Mouse (Mus musculus): ENCODE results near the gene D930007J09Rik. TPM values are rescaled to one million over a fixed set of nuclear protein-coding genes. Genes with fewer than 3 reads are reported as not detected.

D930007J09Rik gene
- polyA plus RNA-seq, 1 experiment: not detected

GRCm38 (mm10) chr13:32769960-32770359 lies 32.7 kb downstream of the D930007J09Rik start:
- Histone ChIP-seq H3ac (ENCODE audit: control insufficient read depth, insufficient read length, low read depth) (no peak overlapping the region), H3K36me3 (ENCODE audit: control insufficient read depth, insufficient read depth) (no peaks in the 10 kb centered on the region), H3K79me2 (ENCODE audit: control insufficient read depth, insufficient read depth) (no peaks in the 10 kb centered on the region), H3K27me3 (ENCODE audit: control insufficient read depth, insufficient read depth, insufficient read length) (no peaks in the 10 kb centered on the region), H3K4me3 (ENCODE audit: insufficient read depth, poor library complexity, severe bottlenecking) (no peak overlapping the region), H3K79me3 (ENCODE audit: low read depth) (no peaks in the 10 kb centered on the region)
- no peak for TF ChIP-seq CTCF (IDR thresholded peaks at IDR 0.05; ENCODE audit: control insufficient read depth, insufficient read depth, insufficient read length)
- peak; percentile 90 for TF ChIP-seq MYOD1 (IDR thresholded peaks at IDR 0.05; ENCODE audit: control insufficient read depth, insufficient read length, low read depth)
- no peak for TF ChIP-seq MAX (IDR thresholded peaks at IDR 0.05)
- no peak for TF ChIP-seq FOSL1 (IDR thresholded peaks at IDR 0.05; ENCODE audit: insufficient read depth, low read length, poor library complexity, severe bottlenecking)

GRCm38 (mm10) chr13:32768104-32768503 lies 34.5 kb downstream of the D930007J09Rik start:
- Histone ChIP-seq H3K79me3 (ENCODE audit: low read depth) (no peaks in the 10 kb centered on the region), H3K4me3 (ENCODE audit: insufficient read depth, poor library complexity, severe bottlenecking) (no peak overlapping the region), H3K27me3 (ENCODE audit: control insufficient read depth, insufficient read depth, insufficient read length) (no peaks in the 10 kb centered on the region), H3ac (ENCODE audit: control insufficient read depth, insufficient read length, low read depth) (no peak overlapping the region), H3K79me2 (ENCODE audit: control insufficient read depth, insufficient read depth) (no peaks in the 10 kb centered on the region), H3K36me3 (ENCODE audit: control insufficient read depth, insufficient read depth) (no peaks in the 10 kb centered on the region)
- no peak for TF ChIP-seq CTCF (IDR thresholded peaks at IDR 0.05; ENCODE audit: control insufficient read depth, insufficient read depth, insufficient read length)
- no peak for TF ChIP-seq CEBPB (IDR thresholded peaks at IDR 0.05; ENCODE audit: low read depth)
- no peak for TF ChIP-seq MYOG (IDR thresholded peaks at IDR 0.05; ENCODE audit: control insufficient read depth, extremely low read depth, insufficient read length)
- TF ChIP-seq USF1 (IDR thresholded peaks at IDR 0.05; ENCODE audit: low read depth): no peak
- no peak for TF ChIP-seq FOSL1 (IDR thresholded peaks at IDR 0.05; ENCODE audit: insufficient read depth, low read length, poor library complexity, severe bottlenecking)
- no peak for TF ChIP-seq MAX (IDR thresholded peaks at IDR 0.05)
- no peak for TF ChIP-seq MYOD1 (IDR thresholded peaks at IDR 0.05; ENCODE audit: control insufficient read depth, insufficient read length, low read depth)

- H3K27me3 ChIP-seq (ENCODE audit: control insufficient read depth, insufficient read depth, insufficient read length): no peaks in the 10 kb centered on the region
- H3K79me3 ChIP-seq (ENCODE audit: low read depth): no peaks in the 10 kb centered on the region
- no peak overlapping the region for H3K4me3 ChIP-seq (ENCODE audit: insufficient read depth, poor library complexity, severe bottlenecking)
- H3ac ChIP-seq (ENCODE audit: control insufficient read depth, insufficient read length, low read depth): no peak overlapping the region
- no peaks in the 10 kb centered on the region for H3K79me2 ChIP-seq (ENCODE audit: control insufficient read depth, insufficient read depth)
- TF ChIP-seq MYOG (IDR thresholded peaks at IDR 0.05; ENCODE audit: control insufficient read depth, extremely low read depth, insufficient read length): no peak
- no peak for TF ChIP-seq CEBPB (IDR thresholded peaks at IDR 0.05; ENCODE audit: low read depth)
- TF ChIP-seq MYOD1 (IDR thresholded peaks at IDR 0.05; ENCODE audit: control insufficient read depth, insufficient read length, low read depth): no peak
- no peak for TF ChIP-seq USF1 (IDR thresholded peaks at IDR 0.05; ENCODE audit: low read depth)
- no peak for TF ChIP-seq MAX (IDR thresholded peaks at IDR 0.05)
- no peak for TF ChIP-seq CTCF (IDR thresholded peaks at IDR 0.05; ENCODE audit: control insufficient read depth, insufficient read depth, insufficient read length)
- no peak for TF ChIP-seq FOSL1 (IDR thresholded peaks at IDR 0.05; ENCODE audit: insufficient read depth, low read length, poor library complexity, severe bottlenecking)
- no peaks in the 10 kb centered on the region for H3K36me3 ChIP-seq (ENCODE audit: control insufficient read depth, insufficient read depth)
Measured at GRCm38 (mm10) chr13:32764448-32764847, 38.2 kb downstream of the D930007J09Rik start.

DNA sequence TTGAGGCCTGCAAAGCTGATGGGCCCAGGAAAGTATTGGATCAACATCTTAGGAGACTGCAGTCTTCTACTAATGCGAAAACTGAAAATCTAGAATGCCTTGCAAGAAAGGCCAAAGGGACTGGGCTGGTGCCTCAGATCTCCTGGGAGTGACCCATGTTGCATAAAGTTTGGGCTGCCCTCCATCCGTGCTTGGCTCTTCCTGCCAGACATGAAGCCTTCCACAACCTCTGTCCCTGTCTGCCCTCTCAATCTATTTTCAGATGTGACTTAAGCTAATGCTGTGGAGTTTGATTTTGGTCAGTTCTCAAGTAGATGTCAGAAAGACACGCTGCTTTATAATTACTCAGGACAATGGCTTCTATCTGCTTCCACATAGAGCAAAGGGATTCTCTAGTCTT lies 39.5 kb downstream of the D930007J09Rik start:
- Histone ChIP-seq H3K27me3 (ENCODE audit: control insufficient read depth, insufficient read depth, insufficient read length) (no peaks in the 10 kb centered on the region), H3K79me2 (ENCODE audit: control insufficient read depth, insufficient read depth) (no peaks in the 10 kb centered on the region), H3K4me3 (ENCODE audit: insufficient read depth, poor library complexity, severe bottlenecking) (no peak overlapping the region), H3ac (ENCODE audit: control insufficient read depth, insufficient read length, low read depth) (no peak overlapping the region), H3K36me3 (ENCODE audit: control insufficient read depth, insufficient read depth) (no peaks in the 10 kb centered on the region), H3K79me3 (ENCODE audit: low read depth) (no peaks in the 10 kb centered on the region)
- TF ChIP-seq USF1 (IDR thresholded peaks at IDR 0.05; ENCODE audit: low read depth) (no peak), MYOD1 (IDR thresholded peaks at IDR 0.05; ENCODE audit: control insufficient read depth, insufficient read length, low read depth) (no peak), MAX (IDR thresholded peaks at IDR 0.05) (no peak), MYOG (IDR thresholded peaks at IDR 0.05; ENCODE audit: control insufficient read depth, extremely low read depth, insufficient read length) (no peak), CEBPB (IDR thresholded peaks at IDR 0.05; ENCODE audit: low read depth) (no peak), FOSL1 (IDR thresholded peaks at IDR 0.05; ENCODE audit: insufficient read depth, low read length, poor library complexity, severe bottlenecking) (no peak), CTCF (IDR thresholded peaks at IDR 0.05; ENCODE audit: control insufficient read depth, insufficient read depth, insufficient read length) (no peak)

DNA sequence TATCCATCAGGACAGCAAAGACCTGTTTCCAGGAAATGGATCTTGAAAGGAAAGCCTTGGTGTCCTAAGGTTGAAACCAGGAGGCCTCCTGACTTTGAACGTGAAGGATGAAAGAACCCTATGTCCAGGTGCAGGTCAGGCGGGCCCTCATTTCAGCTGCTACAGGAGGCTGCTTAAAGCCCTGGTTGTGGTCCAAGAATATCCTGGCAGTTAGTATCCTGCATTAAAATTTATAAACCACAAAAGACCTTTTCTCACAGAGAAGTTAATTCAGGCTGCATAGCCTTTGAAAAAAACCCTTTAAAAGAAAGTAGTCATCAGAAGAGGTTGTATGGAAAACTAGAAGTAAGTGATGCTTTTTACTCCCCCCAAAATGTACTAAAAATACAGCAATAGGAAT lies 41.9 kb downstream of the D930007J09Rik start:
- no peak overlapping the region for H3ac ChIP-seq (ENCODE audit: control insufficient read depth, insufficient read length, low read depth)
- no peaks in the 10 kb centered on the region for H3K79me2 ChIP-seq (ENCODE audit: control insufficient read depth, insufficient read depth)
- H3K27me3 ChIP-seq (ENCODE audit: control insufficient read depth, insufficient read depth, insufficient read length): no peaks in the 10 kb centered on the region
- H3K4me3 ChIP-seq (ENCODE audit: insufficient read depth, poor library complexity, severe bottlenecking): no peak overlapping the region
- no peaks in the 10 kb centered on the region for H3K36me3 ChIP-seq (ENCODE audit: control insufficient read depth, insufficient read depth)
- H3K79me3 ChIP-seq (ENCODE audit: low read depth): no peaks in the 10 kb centered on the region
- TF ChIP-seq USF1 (IDR thresholded peaks at IDR 0.05; ENCODE audit: low read depth): no peak
- no peak for TF ChIP-seq MYOG (IDR thresholded peaks at IDR 0.05; ENCODE audit: control insufficient read depth, extremely low read depth, insufficient read length)
- TF ChIP-seq CEBPB (IDR thresholded peaks at IDR 0.05; ENCODE audit: low read depth): no peak
- no peak for TF ChIP-seq CTCF (IDR thresholded peaks at IDR 0.05; ENCODE audit: control insufficient read depth, insufficient read depth, insufficient read length)
- no peak for TF ChIP-seq MAX (IDR thresholded peaks at IDR 0.05)
- no peak for TF ChIP-seq MYOD1 (IDR thresholded peaks at IDR 0.05; ENCODE audit: control insufficient read depth, insufficient read length, low read depth)
- TF ChIP-seq FOSL1 (IDR thresholded peaks at IDR 0.05; ENCODE audit: insufficient read depth, low read length, poor library complexity, severe bottlenecking): no peak

- Histone ChIP-seq H3K79me2 (ENCODE audit: control insufficient read depth, insufficient read depth) (no peaks in the 10 kb centered on the region), H3ac (ENCODE audit: control insufficient read depth, insufficient read length, low read depth) (no peak overlapping the region), H3K4me3 (ENCODE audit: insufficient read depth, poor library complexity, severe bottlenecking) (no peak overlapping the region), H3K27me3 (ENCODE audit: control insufficient read depth, insufficient read depth, insufficient read length) (no peaks in the 10 kb centered on the region), H3K79me3 (ENCODE audit: low read depth) (no peaks in the 10 kb centered on the region), H3K36me3 (ENCODE audit: control insufficient read depth, insufficient read depth) (no peaks in the 10 kb centered on the region)
- no peak for TF ChIP-seq CEBPB (IDR thresholded peaks at IDR 0.05; ENCODE audit: low read depth)
- no peak for TF ChIP-seq MAX (IDR thresholded peaks at IDR 0.05)
Measured at GRCm38 (mm10) chr13:32759036-32759435, 43.6 kb downstream of the D930007J09Rik start.

Other genes starting within 250 kb of the D930007J09Rik start
- 15.0 TPM for gene Mylk4, start 18.9 kb downstream of the D930007J09Rik start, polyA plus RNA-seq (2012; fragmentation: generic; extraction: Trizol)
- gene Wrnip1, start 811 bp downstream of the D930007J09Rik start, polyA plus RNA-seq (2012; fragmentation: generic; extraction: Trizol): 42.1 TPM
- 5.7 TPM for gene Serpinb1a, start 48.3 kb upstream of the D930007J09Rik start, polyA plus RNA-seq (2012; fragmentation: generic; extraction: Trizol)
- gene Serpinb1c, start 95.4 kb upstream of the D930007J09Rik start, polyA plus RNA-seq (2012; fragmentation: generic; extraction: Trizol): 0.04 TPM
- 1.0 TPM for gene Serpinb6b, start 162.4 kb upstream of the D930007J09Rik start, polyA plus RNA-seq (2012; fragmentation: generic; extraction: Trizol)
- gene Serpinb9, start 200.4 kb upstream of the D930007J09Rik start, polyA plus RNA-seq (2012; fragmentation: generic; extraction: Trizol): 4.0 TPM
- 1.1 TPM for gene Serpinb9b, start 224.6 kb upstream of the D930007J09Rik start, polyA plus RNA-seq (2012; fragmentation: generic; extraction: Trizol)